Mouse (Mus musculus): ENCODE data around the gene Thada.
"Not testable (repeated sequence)": the region's sequence is repeated elsewhere in the genome, so short reads cannot be mapped to it uniquely, and the experiment has no call there.

Gene Thada

DNA sequence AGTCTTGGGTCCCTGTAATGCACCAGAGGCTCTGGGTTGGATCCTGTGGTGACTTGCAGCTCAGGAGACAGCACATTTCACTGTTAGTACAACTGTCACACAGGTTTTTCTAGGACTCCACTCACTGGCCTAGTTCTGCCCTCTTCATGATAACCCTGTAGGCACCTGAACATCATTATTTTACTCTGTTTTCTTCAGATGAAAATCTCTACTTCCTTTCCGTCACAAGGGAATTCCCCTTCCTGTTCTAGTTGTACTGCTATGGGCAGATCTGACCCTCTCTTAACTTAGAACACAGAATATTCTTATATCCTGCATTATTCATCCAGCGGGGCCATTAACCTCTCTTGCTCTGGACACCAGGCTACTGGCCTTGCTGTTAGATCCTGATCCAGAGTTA is 234.6 kb downstream of the Thada start:
- intact Hi-C loops (cut with DNase I), result no loop called here

DNA sequence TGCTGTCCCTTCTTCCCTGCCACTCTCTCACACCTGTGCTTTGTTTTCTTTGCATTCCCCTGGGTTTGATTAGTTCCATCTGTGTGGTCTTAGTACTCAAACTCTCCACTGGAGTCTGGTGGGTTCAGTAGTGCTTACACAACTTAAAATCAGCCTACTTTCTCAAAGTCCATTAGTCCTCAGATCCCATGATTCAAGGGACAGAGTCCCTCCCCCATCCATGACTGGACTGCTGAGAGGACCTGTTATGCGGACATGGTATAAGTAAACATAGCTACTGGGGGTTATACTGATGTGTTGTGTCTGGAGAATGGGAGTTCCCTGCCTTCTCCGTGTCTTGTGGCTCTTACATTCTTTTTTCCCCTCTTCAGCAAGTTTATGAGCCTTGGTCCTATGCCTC is 237.8 kb downstream of the Thada start:
- intact Hi-C loops (cut with DNase I), result no loop called here

DNA sequence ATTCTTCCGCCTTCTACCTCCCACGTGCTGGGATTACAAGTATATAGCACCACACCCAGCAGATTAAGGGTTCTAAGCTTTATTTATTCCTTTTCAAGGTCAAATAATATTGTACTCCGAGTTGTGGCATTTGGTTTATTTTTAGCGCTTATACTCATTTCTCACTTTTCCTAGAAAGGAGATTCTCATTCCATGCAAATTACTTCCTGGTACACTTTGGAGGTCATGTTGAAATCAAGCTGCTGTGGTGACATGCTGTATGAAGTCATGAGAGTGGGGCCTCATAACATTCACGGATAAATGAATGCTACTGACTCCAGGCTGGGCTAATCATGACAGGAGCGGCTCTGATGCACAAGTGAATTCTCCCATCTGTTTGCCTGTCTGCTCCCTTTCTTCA is 239.3 kb downstream of the Thada start:
- intact Hi-C loops (cut with DNase I), result no loop called here

DNA sequence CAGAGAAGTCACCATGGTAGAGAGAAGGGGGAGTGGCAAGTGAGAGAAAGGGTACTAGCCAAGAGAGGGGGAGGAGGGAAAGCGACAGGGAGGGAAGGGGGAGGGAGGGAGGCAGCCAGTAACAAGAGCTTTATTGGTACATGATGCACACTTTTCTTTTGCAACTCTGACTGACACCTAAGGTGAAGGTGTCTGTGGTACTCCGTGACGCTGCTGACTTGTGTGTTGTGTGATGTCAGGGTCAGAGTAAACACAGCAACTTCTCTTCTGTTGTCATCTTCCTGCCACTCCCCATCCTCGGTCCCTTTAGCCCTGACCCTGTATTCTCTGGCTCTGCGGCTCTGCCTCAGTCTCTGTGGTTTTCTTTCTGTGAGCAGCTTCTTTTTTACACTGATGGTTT is 239.8 kb downstream of the Thada start:
- intact Hi-C loops (cut with DNase I), result no loop called here

DNA sequence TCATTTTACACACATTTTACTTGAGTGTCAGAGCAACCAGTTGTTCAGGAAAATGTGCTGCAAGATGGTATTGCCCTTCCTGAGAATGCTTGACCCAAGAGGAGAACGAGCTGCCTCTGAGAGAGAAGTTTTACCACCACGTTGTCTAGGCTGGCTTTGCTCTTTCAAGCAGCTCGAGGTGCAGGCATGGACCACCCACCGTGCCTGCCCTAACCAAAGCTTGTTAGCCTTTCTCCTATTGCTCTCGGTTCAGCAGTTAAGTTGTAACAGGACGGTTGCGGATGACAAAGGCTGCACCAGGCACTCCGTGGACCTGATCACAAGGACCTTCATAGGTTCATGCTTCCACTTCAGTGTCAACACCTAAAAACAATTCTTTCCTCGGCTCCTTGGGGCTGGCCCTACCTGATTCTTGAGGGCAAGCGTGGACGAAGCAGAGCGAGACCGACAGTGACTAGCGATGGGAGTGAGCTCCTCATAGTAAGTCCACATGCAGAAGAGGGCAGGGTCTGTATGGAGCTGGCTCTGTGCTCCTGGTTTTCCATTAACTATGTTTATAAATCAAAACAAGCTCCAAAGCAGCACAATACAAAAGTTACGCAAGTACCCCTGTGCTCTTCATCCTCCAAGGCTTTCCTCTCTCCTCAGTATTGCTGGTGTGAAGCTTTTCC is 241.7 kb downstream of the Thada start:
- intact Hi-C loops (cut with DNase I), result no loop called here

DNA sequence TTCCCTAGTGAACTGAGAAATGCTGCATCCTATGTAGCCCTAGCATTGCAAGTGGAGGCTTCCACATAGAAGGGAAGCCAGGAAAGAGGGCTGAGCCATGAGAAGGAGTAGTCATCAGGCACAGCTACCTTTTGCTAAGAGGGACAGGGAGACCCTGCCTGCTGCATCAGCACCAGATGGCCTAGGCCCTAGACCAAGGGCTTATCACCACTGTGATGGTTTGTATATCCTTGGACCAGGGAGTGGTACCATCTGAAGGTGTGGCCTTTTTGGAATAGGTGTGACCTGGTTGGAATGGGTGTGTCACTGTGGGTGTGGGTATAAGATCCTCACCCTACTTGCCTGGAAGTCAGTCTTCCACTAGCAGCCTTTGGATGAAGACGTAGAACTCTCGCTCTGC is 247.2 kb downstream of the Thada start:
- intact Hi-C loops (cut with DNase I), result not testable (repeated sequence)

DNA sequence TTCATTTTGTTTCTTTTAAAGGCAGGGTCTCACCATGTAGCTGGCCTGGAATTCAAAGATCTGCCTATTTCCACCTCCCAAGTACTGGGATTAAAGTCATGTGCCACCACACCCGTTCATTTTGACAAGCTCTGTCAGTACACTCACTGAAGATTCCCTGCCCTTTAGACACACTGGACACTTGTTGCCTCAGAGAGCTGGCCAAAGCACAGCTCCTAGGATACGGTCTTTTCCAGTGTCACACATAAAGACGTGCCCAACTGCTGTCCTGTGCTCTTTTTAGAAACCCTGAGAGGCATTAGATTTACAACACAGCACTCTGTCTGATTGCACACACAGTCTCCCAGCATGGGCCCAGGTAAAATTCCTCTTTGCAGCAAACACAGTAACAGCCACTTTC is 248.3 kb downstream of the Thada start:
- intact Hi-C loops (cut with DNase I), result no loop called here

DNA sequence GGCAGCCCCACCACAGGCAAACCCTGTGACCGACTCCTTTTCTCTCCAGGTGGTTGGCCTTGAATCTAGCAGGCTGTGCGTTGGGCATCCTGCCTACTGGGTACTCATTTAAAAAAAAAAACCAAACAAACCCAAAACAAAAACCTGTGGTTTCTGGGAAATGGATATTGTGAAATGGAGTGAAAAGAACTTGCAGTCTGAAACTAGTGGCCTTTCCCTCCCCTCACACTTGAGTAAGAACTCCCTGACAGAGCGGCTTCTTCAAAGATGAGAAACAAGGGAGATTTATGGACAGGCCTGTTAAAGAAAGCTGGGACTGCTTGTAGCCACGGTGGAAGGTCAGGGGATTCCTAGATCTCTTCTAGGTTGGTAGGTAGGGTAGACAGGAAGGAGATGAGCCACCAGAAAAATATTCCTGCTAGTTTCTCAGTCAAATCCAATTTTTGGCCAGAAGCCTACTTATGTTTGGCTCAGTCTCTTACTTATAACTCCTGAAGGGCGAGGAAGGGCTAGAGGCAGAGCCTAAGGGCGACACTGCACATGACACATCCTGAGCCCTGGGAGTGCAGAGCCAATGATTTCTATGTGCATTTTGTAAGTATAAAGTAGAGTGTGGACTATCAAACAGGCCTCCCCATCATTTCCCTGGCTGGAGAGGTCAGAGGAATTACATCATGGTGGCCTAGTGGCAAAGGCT is 250.6 kb downstream of the Thada start:
- intact Hi-C loops (cut with DNase I), result no loop called here

DNA sequence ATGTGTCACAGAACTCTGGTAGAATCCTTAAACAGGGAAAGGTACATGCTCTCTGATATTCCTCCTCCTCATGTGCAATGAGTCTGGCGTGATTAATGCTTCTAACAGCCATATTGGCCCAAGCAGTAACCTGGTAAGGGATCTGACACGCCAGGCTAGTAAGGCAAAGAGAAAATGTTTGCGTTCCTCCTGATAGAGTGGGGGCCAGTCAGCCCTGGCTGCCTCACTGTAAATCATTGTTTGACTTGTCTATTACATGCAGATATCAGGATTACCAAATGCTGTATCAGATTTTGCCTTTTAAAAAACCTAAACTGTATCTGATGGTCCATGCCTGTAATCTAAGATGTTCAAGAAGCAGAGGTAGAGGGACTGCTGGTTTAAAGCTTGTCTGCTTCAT is 252.5 kb downstream of the Thada start:
- intact Hi-C loops (cut with DNase I), result no loop called here

DNA sequence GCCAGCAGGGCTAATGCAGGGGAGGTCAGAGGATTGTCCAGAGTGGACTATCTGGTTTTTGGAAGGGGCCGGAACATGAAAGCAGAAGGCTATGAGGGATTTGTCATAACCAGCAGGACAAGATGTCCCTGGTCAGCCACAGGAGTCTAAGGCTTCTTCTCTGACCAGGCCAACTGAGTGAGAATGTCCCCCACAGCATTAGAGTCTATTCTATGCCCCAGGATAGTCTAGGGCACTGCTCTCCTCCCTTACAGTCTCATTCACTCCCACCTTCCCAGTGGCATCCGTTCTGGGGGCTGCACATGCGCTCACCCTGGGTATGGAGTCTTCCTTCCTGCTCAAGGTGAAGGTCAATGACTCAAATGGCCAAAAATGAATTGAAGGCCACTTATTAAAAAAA is 258.4 kb downstream of the Thada start:
- intact Hi-C loops (cut with DNase I), result no loop called here

DNA sequence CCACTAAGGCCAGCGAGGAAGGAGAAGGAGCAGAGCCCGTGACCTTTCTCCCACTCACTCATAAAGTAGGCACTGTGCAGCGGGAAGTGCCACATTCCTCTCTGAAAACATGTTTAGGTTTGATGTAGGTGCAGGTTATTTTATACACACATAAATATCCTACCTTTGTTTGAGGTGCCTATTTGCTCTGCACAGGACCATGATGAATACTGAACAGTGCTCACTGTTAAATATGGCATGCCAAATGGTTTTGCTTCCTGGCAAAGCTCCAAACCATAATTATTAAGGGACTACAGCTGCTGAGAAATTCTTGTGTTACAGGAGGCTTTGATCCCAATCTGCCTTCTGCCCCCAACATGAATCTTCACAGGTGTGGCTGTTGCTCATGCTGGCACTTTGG is 259.8 kb downstream of the Thada start:
- intact Hi-C loops (cut with DNase I), result no loop called here

DNA sequence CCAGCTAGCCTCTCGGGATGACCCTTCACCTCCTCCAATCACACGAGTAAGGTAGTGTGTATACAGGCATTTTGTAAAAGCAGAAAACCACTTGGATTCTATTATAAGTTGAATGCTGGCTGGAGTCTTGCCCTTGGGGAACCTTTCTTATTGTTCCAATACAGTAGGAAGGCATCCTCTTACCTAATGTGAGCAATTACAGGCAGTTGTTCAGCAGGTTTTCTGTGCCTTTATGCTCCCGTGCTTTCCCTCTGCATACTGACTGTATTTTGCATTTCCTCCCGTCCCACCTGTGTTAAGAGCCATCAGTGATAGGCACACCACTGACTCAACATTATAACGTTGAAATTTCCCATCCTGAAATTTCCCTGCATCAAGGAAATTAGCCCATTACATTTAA is 261.0 kb downstream of the Thada start:
- intact Hi-C loops (cut with DNase I), result no loop called here

DNA sequence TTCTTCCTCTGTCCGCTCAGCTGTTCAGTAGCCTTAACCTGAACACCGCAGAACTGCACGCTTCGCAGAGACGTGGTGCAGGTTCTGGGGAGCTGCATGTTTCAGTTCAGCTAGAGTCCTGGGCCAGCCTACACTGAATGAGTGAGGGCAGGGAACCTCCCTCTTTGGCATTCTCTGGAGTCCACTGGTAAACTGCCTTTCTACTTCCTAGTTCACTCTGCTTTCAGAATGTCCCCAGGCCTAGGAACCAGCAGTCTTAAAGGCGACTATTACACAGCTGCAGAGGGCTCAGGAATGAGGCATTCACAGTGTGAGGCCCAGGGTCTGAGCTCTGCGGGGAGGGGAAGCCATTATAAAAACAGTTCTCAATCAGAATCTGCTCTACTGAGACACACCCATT is 262.7 kb downstream of the Thada start:
- intact Hi-C loops (cut with DNase I), result no loop called here

DNA sequence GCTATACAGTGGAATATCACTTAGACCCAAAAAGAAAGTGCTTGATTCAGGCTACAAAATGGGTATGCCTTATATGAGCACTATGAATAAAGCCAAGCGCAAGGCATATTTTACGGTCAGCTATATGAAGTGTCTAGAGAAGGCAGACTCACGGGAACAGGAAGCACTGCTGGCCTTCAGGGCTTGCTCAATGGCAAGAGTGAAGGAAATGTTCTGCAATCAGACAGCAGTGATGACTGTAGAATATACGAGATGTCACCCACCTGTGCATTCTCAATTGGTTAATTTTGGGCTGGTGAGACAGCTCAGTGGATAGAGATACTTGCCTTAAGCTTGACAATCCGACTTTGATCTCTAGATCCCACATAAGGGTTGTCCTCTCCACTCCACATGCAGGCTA is 264.8 kb downstream of the Thada start:
- intact Hi-C loops (cut with DNase I), result no loop called here

DNA sequence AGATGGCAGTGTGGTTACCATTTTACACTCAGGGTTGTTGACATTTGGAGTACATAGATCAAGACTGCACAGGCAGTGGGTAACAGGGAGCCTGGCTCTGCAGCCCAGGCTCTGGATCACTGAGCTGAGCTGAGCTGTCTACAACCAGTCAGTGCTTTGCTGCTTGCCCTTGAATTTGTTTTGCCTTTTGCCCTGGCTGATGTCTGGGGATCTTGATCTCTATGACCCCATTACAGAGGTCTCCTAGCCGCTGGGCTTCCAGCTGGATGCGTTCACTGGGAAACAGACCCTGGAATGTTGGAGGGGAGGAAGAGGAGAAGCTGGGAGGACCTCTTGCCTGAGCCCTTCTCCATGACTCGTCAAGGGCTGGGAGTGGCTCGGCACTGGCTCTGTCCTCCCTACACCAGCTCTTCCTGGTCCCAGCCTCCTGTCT is 268.1 kb downstream of the Thada start:
- intact Hi-C loops (cut with DNase I), result no loop called here

DNA sequence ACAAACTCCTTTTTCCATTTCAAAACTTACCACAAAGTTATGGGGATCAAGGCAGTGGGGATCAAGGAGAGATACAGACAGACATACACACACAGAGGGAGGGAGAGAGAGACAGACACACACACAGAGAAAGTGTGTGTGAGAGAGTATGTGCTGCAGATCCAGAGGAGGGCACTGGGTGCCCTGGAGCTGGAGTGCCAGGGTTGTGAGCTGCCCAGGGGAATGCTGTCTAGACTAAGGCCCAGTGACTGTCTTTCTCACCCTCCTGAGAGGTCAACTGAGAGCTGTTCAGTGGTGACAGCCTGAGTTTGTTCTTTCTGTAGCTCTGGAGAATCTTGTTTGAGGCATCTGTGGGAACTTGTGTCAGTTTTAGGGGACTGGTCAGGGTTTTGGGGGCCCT is 269.7 kb downstream of the Thada start:
- intact Hi-C loops (cut with DNase I), result no loop called here

DNA sequence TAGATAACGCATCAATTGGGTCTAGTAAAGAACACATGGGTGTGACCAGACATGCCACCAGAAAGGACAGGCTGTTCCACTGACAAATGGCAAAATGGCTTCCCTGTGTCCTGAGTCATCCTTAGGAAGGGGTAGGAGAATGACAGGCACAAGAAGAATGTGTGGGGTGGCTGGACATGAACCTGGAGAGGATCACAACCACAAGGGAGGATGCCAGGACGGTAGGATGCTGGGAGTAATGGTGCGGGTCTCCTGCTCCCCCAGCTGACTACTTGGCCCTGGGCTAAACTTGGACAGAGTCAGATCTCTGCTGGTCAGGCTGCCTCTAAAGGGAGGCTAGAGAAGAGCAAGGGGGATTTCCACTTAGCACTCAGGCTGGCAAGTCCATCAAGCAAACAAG is 270.2 kb downstream of the Thada start:
- intact Hi-C loops (cut with DNase I), result no loop called here

DNA sequence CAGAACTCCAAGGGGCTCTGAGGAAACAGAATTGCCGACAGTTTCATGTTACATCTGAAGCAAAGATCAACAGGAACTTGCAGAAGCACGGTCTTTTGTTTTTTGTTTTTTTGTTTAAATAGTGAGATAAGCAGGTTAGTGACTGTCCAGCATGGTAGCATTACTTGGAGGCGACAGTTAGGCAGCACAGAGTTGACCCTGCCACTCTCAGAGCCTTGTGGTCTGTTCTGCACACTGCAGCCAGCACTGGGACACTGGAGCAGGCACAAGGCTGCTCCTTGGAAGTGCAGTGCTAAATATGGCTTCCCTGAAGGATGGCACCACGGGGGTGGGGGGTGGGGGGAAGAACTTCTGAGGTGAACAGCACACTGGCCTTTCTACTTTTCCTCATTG is 271.0 kb downstream of the Thada start:
- intact Hi-C loops (cut with DNase I), result no loop called here

DNA sequence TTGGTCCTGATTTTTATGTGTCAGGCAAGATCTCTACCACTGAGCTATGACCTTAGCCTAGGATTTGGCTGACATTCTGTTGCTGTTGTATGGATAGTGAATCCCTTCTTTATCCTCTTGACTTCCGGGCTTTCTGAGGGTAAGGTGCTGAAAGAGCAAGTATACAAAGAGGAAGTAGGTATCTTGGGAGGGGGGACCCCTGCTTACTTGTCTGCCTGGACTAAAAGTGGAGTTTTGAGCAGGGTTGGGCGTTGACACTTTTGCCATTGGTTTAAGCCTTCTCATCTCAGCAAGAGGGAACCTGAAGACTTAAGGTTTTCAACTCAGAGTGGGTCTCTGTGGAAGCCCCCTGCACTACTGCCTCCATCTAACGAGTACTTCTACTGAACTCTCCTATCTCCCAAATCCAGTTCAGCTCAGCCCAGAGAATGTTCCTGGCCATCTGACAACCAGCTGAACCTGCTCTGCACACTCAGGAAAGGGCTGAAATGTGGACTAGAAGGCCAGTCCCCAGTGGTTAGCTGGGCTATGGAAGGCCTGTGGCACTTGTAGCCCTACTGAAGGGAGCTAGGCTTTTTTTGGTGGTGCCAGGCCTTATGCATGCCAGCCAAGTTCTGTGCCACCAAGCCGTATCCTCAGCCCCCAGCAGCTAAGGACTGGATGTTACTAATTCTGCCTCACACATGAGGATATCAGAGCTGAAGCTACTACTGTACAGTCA is 271.6 kb downstream of the Thada start:
- intact Hi-C loops (cut with DNase I), result loop anchor here (5.0 kb wide), 3 partner anchors 148 to 292 kb away; no protein-coding TSS in a partner anchor

DNA sequence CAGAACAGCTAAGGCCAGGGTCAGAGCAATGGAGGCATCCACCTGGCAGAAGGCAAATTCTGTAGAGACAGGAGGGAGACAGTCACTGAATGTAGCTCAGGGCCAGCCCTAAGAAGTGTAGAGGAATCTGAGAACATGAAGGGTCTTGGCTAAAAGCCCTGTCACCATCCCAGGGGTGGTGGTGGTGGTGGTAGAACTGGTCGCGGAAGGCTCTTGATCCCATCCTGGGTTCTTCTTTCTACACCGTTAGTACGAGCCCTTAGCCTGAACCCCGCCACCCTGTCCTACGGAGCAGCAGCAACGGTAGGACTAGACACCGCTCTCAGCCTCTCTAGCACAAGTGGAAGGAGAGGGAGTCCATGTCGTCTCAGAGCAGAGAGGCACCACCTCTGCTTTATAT is 272.6 kb downstream of the Thada start:
- intact Hi-C loops (cut with DNase I), result loop anchor here (5.0 kb wide), 3 partner anchors 149 to 291 kb away; no protein-coding TSS in a partner anchor

DNA sequence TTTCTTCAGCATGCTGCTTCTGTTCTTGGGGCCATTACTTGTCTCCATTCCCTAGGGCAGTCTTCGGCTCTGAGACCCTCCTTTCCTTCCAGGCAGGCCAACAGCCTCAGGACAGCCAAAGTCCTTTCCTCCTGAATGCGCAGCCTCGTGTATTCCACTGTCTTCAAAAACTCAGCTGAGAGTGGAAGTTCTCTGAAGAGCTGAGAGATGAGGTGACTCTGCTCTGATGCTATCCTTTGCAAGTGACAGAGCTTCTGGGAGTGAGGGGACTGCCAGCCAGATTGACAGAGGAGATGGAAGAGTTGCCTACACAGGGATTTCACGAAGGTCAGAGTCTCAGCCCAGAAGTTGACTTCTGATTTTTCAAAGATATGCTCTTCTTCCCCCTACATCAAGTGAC is 274.1 kb downstream of the Thada start:
- intact Hi-C loops (cut with DNase I), result loop anchor here (1.0 to 5.0 kb wide), 5 partner anchors 77 to 290 kb away; no protein-coding TSS in a partner anchor

DNA sequence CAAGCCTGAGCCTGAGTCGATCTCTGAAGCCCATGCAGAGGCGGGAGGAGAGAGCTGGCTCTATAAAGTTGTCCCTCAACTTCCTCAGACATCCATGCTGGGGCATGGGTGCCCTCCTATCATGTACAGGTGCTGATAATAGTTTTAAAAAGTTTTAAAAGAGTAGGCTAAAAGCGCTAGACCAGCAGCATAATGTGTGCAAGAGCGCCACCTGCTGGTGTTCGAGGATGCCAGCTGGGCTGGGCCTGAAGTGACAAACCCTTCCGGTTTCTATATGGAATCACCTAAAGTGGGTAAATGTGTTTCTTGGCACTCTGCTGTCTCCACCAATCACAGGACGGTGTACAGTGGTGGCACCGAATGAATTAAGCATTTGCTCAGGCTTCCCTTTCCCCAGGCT is 275.1 kb downstream of the Thada start:
- intact Hi-C loops (cut with DNase I), result loop anchor here (1.0 to 5.0 kb wide), 5 partner anchors 76 to 289 kb away; no protein-coding TSS in a partner anchor
